Mouse (Mus musculus): Measurements from ENCODE around the gene Cnot6l.

Gene Cnot6l

GRCm38 (mm10) chr5:96161578-96162398 is 2.2 kb downstream of the Cnot6l start:
- DNase-seq (ENCODE audit: low spot score) = peak; percentile 79

- no peak for DNase-seq (ENCODE audit: low spot score)
These were observed 2.8 kb downstream of the Cnot6l start for GRCm38 (mm10) chr5:96161263-96161577.

GRCm38 (mm10) chr5:96160467-96161262 is 3.3 kb downstream of the Cnot6l start:
- peak; percentile 48 for DNase-seq (ENCODE audit: low spot score)

- DNase-seq (ENCODE audit: low spot score) = no peak
These were observed 21.6 kb downstream of the Cnot6l start for GRCm38 (mm10) chr5:96142351-96142750.

GRCm38 (mm10) chr5:96130683-96131082 is 33.3 kb downstream of the Cnot6l start:
- DNase-seq (ENCODE audit: low spot score) = no peak

- no peak for DNase-seq (ENCODE audit: low spot score)
These were observed 37.1 kb downstream of the Cnot6l start for GRCm38 (mm10) chr5:96126856-96127255.

- DNase-seq (ENCODE audit: low spot score) = no peak
These were observed 49.0 kb downstream of the Cnot6l start for GRCm38 (mm10) chr5:96114943-96115342.

GRCm38 (mm10) chr5:96104644-96105043 is 59.3 kb downstream of the Cnot6l start:
- no peak for DNase-seq (ENCODE audit: low spot score)

GRCm38 (mm10) chr5:96091468-96091867 is 72.5 kb downstream of the Cnot6l start:
- DNase-seq (ENCODE audit: low spot score) = no peak

- no peak for DNase-seq (ENCODE audit: low spot score)
These were observed 78.6 kb downstream of the Cnot6l start for GRCm38 (mm10) chr5:96085324-96085723.

- DNase-seq (ENCODE audit: low spot score) = no peak
These were observed 84.9 kb downstream of the Cnot6l start for GRCm38 (mm10) chr5:96079026-96079425.

GRCm38 (mm10) chr5:96065591-96065990 is 98.4 kb downstream of the Cnot6l start:
- no peak for DNase-seq (ENCODE audit: low spot score)

- DNase-seq (ENCODE audit: low spot score) = no peak
These were observed 121.5 kb downstream of the Cnot6l start for GRCm38 (mm10) chr5:96042492-96042891.

- no peak for DNase-seq (ENCODE audit: low spot score)
These were observed 122.4 kb downstream of the Cnot6l start for GRCm38 (mm10) chr5:96041507-96042104.

GRCm38 (mm10) chr5:96039188-96039840 is 124.7 kb downstream of the Cnot6l start:
- DNase-seq (ENCODE audit: low spot score) = no peak

- DNase-seq (ENCODE audit: low spot score) = no peak
These were observed 126.3 kb downstream of the Cnot6l start for GRCm38 (mm10) chr5:96037684-96038121.

- no peak for DNase-seq (ENCODE audit: low spot score)
These were observed 127.8 kb downstream of the Cnot6l start for GRCm38 (mm10) chr5:96036125-96036672.

GRCm38 (mm10) chr5:96034101-96034500 is 129.9 kb downstream of the Cnot6l start:
- no peak for DNase-seq (ENCODE audit: low spot score)

GRCm38 (mm10) chr5:96029821-96030220 is 134.2 kb downstream of the Cnot6l start:
- no peak for DNase-seq (ENCODE audit: low spot score)
